Mouse (Mus musculus) liver, adult 2 months (tissue): ENCODE measurements around the gene Micall1.
A peak's percentile ranks its signal among the peaks of the same experiment; 100 is the strongest.

ENCODE experiments used
- CTCF ChIP-seq: fragments of 200-500 bp; IDR thresholded peaks from 2 replicates; pipeline ENCODE4 v1.5.1; 2011; ENCODE audit warnings: low read depth, low read length, control low read depth
- POLR2A ChIP-seq: fragments of 200-500 bp; IDR thresholded peaks from 2 replicates; pipeline ENCODE4 v1.6.1; 2011; ENCODE audit warnings: low read length, control low read depth; ENCODE audit not compliant: insufficient read depth; ENCODE audit errors: extremely low read depth

DNA sequence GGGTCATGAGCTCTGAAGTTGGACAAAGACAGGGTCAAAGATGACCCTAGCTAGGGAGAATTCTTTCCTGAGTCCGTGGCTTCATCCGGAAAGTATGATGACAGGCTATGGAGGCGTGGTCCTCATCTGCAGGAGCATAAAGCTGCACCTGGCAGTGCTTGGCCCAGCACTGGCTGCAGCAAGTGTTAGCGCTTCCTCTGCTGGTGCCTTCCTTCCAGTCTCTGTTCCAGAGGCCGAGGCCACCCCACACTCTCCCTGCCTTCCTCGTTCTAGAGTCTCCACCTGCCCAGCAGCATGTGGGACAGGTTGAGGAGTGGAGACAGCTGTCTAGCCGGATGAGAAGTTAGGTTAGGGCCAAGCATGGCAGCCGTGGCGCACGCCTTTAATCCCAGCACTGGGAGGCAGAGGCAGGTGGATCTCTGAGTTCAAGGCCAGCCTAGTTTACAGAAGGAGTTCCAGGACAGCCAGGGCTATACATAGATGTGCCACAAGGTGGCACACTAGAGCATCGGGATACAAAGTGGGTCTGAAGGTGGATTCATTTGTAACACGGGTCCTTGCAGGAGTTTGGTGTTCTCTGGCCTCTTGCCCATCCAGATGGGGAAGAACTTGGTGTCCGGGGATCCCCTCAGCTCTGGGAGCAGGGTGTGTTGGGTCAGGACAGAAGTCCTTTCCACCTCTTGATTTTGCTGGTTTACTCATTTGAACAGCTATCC is 17.7 kb downstream of the Micall1 start:
- TF ChIP-seq POLR2A (no peak), CTCF (peak; percentile 47)
